33 mouse cellular contexts compared by ENCODE assay signal in the genomic region with DNA sequence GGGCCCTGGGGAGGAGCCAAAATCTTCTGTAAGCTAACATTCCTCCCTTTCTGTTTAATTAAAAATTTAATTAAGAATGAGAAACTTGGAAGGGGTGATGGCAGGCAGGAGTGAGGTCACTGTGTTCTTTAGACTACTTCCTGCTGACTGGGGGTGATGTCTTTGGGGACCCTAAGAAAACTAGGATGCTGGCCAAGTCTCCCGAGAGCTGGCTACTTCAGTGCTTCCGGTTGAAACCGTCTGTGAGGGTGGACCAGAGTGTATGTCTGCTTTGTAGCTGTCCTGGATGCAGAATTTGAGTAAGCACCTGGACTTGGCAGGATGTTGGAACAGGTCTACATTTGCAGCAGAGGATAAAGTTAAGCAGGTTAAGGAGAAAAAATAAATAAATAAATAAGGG. TPM values are rescaled to one million over a fixed set of nuclear protein-coding genes. Genes with fewer than 3 reads are reported as not detected.
DNase-seq lines count a peak whose midpoint lies in the region; ATAC-seq and TF ChIP-seq lines count a peak whose summit lies in the region.
"Had no signal": no experiment of that assay in that cellular context is flagged by ENCODE, and none has a peak within 500 bp of the region (broad histone marks: within the 10 kb centered on the region; RNA-seq: fewer than 3 reads in every experiment).

No protein-coding gene starts in this region.

- no peak overlapping the region for H3K27ac ChIP-seq in heart, embryonic 10.5 days
- H3K27ac ChIP-seq in lung, embryonic 14.5 days (ENCODE audit: low read depth): no peak overlapping the region
- H3K27ac ChIP-seq in limb, embryonic 15.5 days: no peak overlapping the region
- H3K27ac ChIP-seq in hindbrain, postnatal 0 days: no peak overlapping the region
- H3K27ac ChIP-seq: embryonic facial prominence, embryonic 12.5 days; embryonic facial prominence, embryonic 15.5 days; heart, adult 2 months; heart, embryonic 15.5 days; hindbrain, embryonic 14.5 days; intestine, embryonic 15.5 days had no signal

- TF ChIP-seq CTCF in lung, embryonic 14.5 days (IDR thresholded peaks at IDR 0.05; ENCODE audit: low read depth): no peak
- no peak for TF ChIP-seq CTCF in hindbrain, postnatal 0 days (IDR thresholded peaks at IDR 0.05; ENCODE audit: low read depth)

- WGBS in heart, embryonic 10.5 days: 60% methylated on average over 3 of the region's 3 CpGs
- 36% methylated on average over 3 of the region's 3 CpGs for WGBS in lung, embryonic 14.5 days
- WGBS in limb, embryonic 15.5 days: 38% methylated on average over 3 of the region's 3 CpGs
- 38% methylated on average over 3 of the region's 3 CpGs for WGBS in hindbrain, postnatal 0 days

- H3K27me3 ChIP-seq in heart, embryonic 10.5 days (ENCODE audit: insufficient read depth, poor library complexity, severe bottlenecking): 0 out of 2 replicates have a peak, but pooled peaks cover 5% of the 10 kb centered on the region
- no peaks in the 10 kb centered on the region for H3K27me3 ChIP-seq in lung, embryonic 14.5 days (ENCODE audit: insufficient read depth, low read length)
- no peaks in the 10 kb centered on the region for H3K27me3 ChIP-seq in limb, embryonic 15.5 days
- H3K27me3 ChIP-seq in hindbrain, postnatal 0 days (ENCODE audit: insufficient read depth, low read length): no peaks in the 10 kb centered on the region
- H3K27me3 ChIP-seq: CH12.LX; embryonic facial prominence, embryonic 15.5 days; heart, embryonic 15.5 days; intestine, embryonic 15.5 days had no signal

- peak; percentile 66 for DNase-seq in heart, adult 11 months
- no peak for DNase-seq in heart, embryonic 10.5 days (ENCODE audit: low spot score)
- peak; percentile 37 for DNase-seq in lung, embryonic 14.5 days
- DNase-seq in lung, postnatal 25 days (ENCODE audit: low spot score): no peak
- peak; percentile 26 for DNase-seq in Muller cell, postnatal 12 days (ENCODE audit: inconsistent ontology term)
- no peak for DNase-seq in hindbrain, postnatal 0 days (ENCODE audit: low spot score)
- DNase-seq: adrenal gland, adult 8-10 months; adrenal gland, postnatal 25 days; cerebellum, adult 11 months; cerebellum, adult 2 months; cerebellum, adult 9-11 months; cerebellum, postnatal 25 days; gastrocnemius, postnatal 10 days; heart, adult 2 months; heart, postnatal 36 days; kidney, adult 11 months had no signal

- H3K4me2 ChIP-seq in lung, embryonic 14.5 days: no peak overlapping the region
- H3K4me2 ChIP-seq in limb, embryonic 15.5 days: no peak overlapping the region
- H3K4me2 ChIP-seq in hindbrain, postnatal 0 days (ENCODE audit: low read depth, low read length): no peak overlapping the region
- H3K4me2 ChIP-seq: embryonic facial prominence, embryonic 12.5 days; embryonic facial prominence, embryonic 15.5 days; heart, embryonic 12.5 days; heart, embryonic 15.5 days; hindbrain, embryonic 14.5 days; intestine, embryonic 15.5 days had no signal

- no peak for ATAC-seq in lung, embryonic 14.5 days (ENCODE audit: insufficient read depth)
- peak; percentile 67; the same call in 1 of the 2 replicates for ATAC-seq in limb, embryonic 15.5 days (ENCODE audit: insufficient number of reproducible peaks, low FRiP score, low TSS enrichment, low read depth)
- no peak for ATAC-seq in hindbrain, postnatal 0 days
- ATAC-seq: activated CD4-positive, CD25-positive, alpha-beta regulatory T cell, adult 4 months; forebrain, embryonic 16.5 days; intestine, embryonic 15.5 days had no signal

- H3K36me3 ChIP-seq in heart, embryonic 10.5 days: no peaks in the 10 kb centered on the region
- H3K36me3 ChIP-seq in lung, embryonic 14.5 days (ENCODE audit: insufficient read depth): no peaks in the 10 kb centered on the region
- H3K36me3 ChIP-seq in limb, embryonic 15.5 days: no peaks in the 10 kb centered on the region
- H3K36me3 ChIP-seq in hindbrain, postnatal 0 days (ENCODE audit: insufficient read depth, low read length): no peaks in the 10 kb centered on the region
- H3K36me3 ChIP-seq: embryonic facial prominence, embryonic 12.5 days; embryonic facial prominence, embryonic 15.5 days; G1E; heart, embryonic 12.5 days; heart, embryonic 15.5 days; intestine, embryonic 15.5 days had no signal

- no peak overlapping the region for H3K4me3 ChIP-seq in heart, embryonic 10.5 days
- no peak overlapping the region for H3K4me3 ChIP-seq in lung, embryonic 14.5 days (ENCODE audit: low read depth, low read length)
- H3K4me3 ChIP-seq in limb, embryonic 15.5 days: no peak overlapping the region
- no peak overlapping the region for H3K4me3 ChIP-seq in hindbrain, postnatal 0 days (ENCODE audit: low read length)
- H3K4me3 ChIP-seq: embryonic facial prominence, embryonic 12.5 days; embryonic facial prominence, embryonic 15.5 days; heart, adult 2 months; heart, embryonic 12.5 days; heart, embryonic 15.5 days; intestine, embryonic 15.5 days had no signal

- no peaks in the 10 kb centered on the region for H3K4me1 ChIP-seq in heart, embryonic 10.5 days
- no peaks in the 10 kb centered on the region for H3K4me1 ChIP-seq in lung, embryonic 14.5 days (ENCODE audit: insufficient read depth)
- 0 out of 2 replicates have a peak, but pooled peaks cover 3% of the 10 kb centered on the region for H3K4me1 ChIP-seq in limb, embryonic 15.5 days
- H3K4me1 ChIP-seq in hindbrain, postnatal 0 days (ENCODE audit: insufficient read depth, low read length): no peaks in the 10 kb centered on the region
- H3K4me1 ChIP-seq: embryonic facial prominence, embryonic 12.5 days; embryonic facial prominence, embryonic 15.5 days; heart, embryonic 12.5 days; intestine, embryonic 15.5 days had no signal

- H3K9ac ChIP-seq in lung, embryonic 14.5 days: no peak overlapping the region
- no peak overlapping the region for H3K9ac ChIP-seq in limb, embryonic 15.5 days
- no peak overlapping the region for H3K9ac ChIP-seq in hindbrain, postnatal 0 days (replicated peaks; ENCODE audit: low read length)
- H3K9ac ChIP-seq: embryonic facial prominence, embryonic 12.5 days; embryonic facial prominence, embryonic 15.5 days; heart, embryonic 12.5 days; heart, embryonic 15.5 days; hindbrain, embryonic 14.5 days; intestine, embryonic 15.5 days had no signal

- H3K9me3 ChIP-seq in heart, embryonic 10.5 days: no peaks in the 10 kb centered on the region
- no peaks in the 10 kb centered on the region for H3K9me3 ChIP-seq in lung, embryonic 14.5 days (ENCODE audit: low read depth, low read length)
- no peaks in the 10 kb centered on the region for H3K9me3 ChIP-seq in limb, embryonic 15.5 days
- H3K9me3 ChIP-seq in hindbrain, postnatal 0 days (ENCODE audit: low read length): no peaks in the 10 kb centered on the region
- H3K9me3 ChIP-seq: embryonic facial prominence, embryonic 12.5 days; embryonic facial prominence, embryonic 15.5 days; heart, embryonic 12.5 days; heart, embryonic 15.5 days; intestine, embryonic 15.5 days had no signal

RNA-seq across cellular contexts. Expression of gene Slpi, which starts 21.9 kb away (rescaled TPM):
- 0.92 TPM in 1 of 2 replicates, not detected in the other for polyA plus RNA-seq in heart, embryonic 10.5 days (2016; fragmentation: Nextera tagmentation; extraction: Ambion mirVana)
- polyA plus RNA-seq in lung, embryonic 14.5 days (2014; fragmentation: Nextera tagmentation; extraction: Ambion mirVana): 0.73 and 0.86 TPM in 2 replicates
- polyA plus RNA-seq in limb, embryonic 15.5 days (2015; fragmentation: Nextera tagmentation; extraction: Ambion mirVana): 4.3 TPM in 2 replicates
- total RNA-seq in hindbrain, postnatal 0 days (2014; rRNA removed): 4.3 TPM in 1 of 2 replicates, not detected in the other
- polyA plus RNA-seq in hindbrain, postnatal 0 days (2015; fragmentation: Nextera tagmentation; extraction: Ambion mirVana): 0.40 and 0.82 TPM in 2 replicates
- total RNA-seq: G1E had no signal
- polyA plus RNA-seq: forebrain, embryonic 16.5 days; G1E had no signal

RNA-seq across cellular contexts. Expression of gene Svs5, which starts 34.4 kb away (rescaled TPM):
- not detected in 2 replicates for polyA plus RNA-seq in heart, embryonic 10.5 days (2016; fragmentation: Nextera tagmentation; extraction: Ambion mirVana)
- not detected in 2 replicates for polyA plus RNA-seq in lung, embryonic 14.5 days (2014; fragmentation: Nextera tagmentation; extraction: Ambion mirVana)
- polyA plus RNA-seq in limb, embryonic 15.5 days (2015; fragmentation: Nextera tagmentation; extraction: Ambion mirVana): not detected in 2 replicates
- total RNA-seq in hindbrain, postnatal 0 days (2014; rRNA removed): not detected in 2 replicates
- not detected in 2 replicates for polyA plus RNA-seq in hindbrain, postnatal 0 days (2015; fragmentation: Nextera tagmentation; extraction: Ambion mirVana)
- total RNA-seq: CH12.LX; common myeloid progenitor, adult 5-6 weeks; G1E; gastrocnemius, adult 18-20 months; gastrocnemius, postnatal 10 days; gastrocnemius, postnatal 4 days; heart, adult 2 months; heart, postnatal 10 days; heart, postnatal 36 days had no signal
- polyA plus RNA-seq: activated CD4-positive, CD25-positive, alpha-beta regulatory T cell, adult 4 months; embryonic facial prominence, embryonic 12.5 days; embryonic facial prominence, embryonic 15.5 days; forebrain, embryonic 11.5 days; forebrain, embryonic 16.5 days; G1E; heart, adult 2 months; heart, embryonic 12.5 days; heart, embryonic 15.5 days; hindbrain, embryonic 11.5 days; hindbrain, embryonic 14.5 days; intestine, embryonic 15.5 days had no signal

RNA-seq across cellular contexts. Expression of gene Rbpjl, which starts 36.0 kb away (rescaled TPM):
- 0.02 and 0.08 TPM in 2 replicates for polyA plus RNA-seq in heart, embryonic 10.5 days (2016; fragmentation: Nextera tagmentation; extraction: Ambion mirVana)
- 4.9 and 5.1 TPM in 2 replicates for polyA plus RNA-seq in lung, embryonic 14.5 days (2014; fragmentation: Nextera tagmentation; extraction: Ambion mirVana)
- 1.2 and 1.3 TPM in 2 replicates for polyA plus RNA-seq in limb, embryonic 15.5 days (2015; fragmentation: Nextera tagmentation; extraction: Ambion mirVana)
- total RNA-seq in hindbrain, postnatal 0 days (2014; rRNA removed): 0.22 TPM in 1 of 2 replicates, not detected in the other
- polyA plus RNA-seq in hindbrain, postnatal 0 days (2015; fragmentation: Nextera tagmentation; extraction: Ambion mirVana): 0.14 and 0.21 TPM in 2 replicates
- total RNA-seq: adrenal gland, adult 8-10 months; adrenal gland, postnatal 25 days; common myeloid progenitor, adult 5-6 weeks; gastrocnemius, adult 18-20 months; heart, adult 2 months; heart, postnatal 10 days; heart, postnatal 36 days had no signal
- polyA plus RNA-seq: activated CD4-positive, CD25-positive, alpha-beta regulatory T cell, adult 4 months; forebrain, embryonic 11.5 days; G1E; hindbrain, embryonic 11.5 days had no signal

RNA-seq across cellular contexts. Expression of gene Matn4, which starts 38.0 kb away (rescaled TPM):
- 0.76 and 1.2 TPM in 2 replicates for polyA plus RNA-seq in heart, embryonic 10.5 days (2016; fragmentation: Nextera tagmentation; extraction: Ambion mirVana)
- polyA plus RNA-seq in lung, embryonic 14.5 days (2014; fragmentation: Nextera tagmentation; extraction: Ambion mirVana): 5.5 and 6.7 TPM in 2 replicates
- polyA plus RNA-seq in limb, embryonic 15.5 days (2015; fragmentation: Nextera tagmentation; extraction: Ambion mirVana): 108 and 113 TPM in 2 replicates
- 4.9 and 8.2 TPM in 2 replicates for total RNA-seq in hindbrain, postnatal 0 days (2014; rRNA removed)
- polyA plus RNA-seq in hindbrain, postnatal 0 days (2015; fragmentation: Nextera tagmentation; extraction: Ambion mirVana): 4.7 and 5.0 TPM in 2 replicates
- total RNA-seq: CH12.LX; common myeloid progenitor, adult 5-6 weeks had no signal
- polyA plus RNA-seq: forebrain, embryonic 11.5 days; G1E had no signal

RNA-seq across cellular contexts. Expression of gene Svs6, which starts 50.4 kb away (rescaled TPM):
- not detected in 2 replicates for polyA plus RNA-seq in heart, embryonic 10.5 days (2016; fragmentation: Nextera tagmentation; extraction: Ambion mirVana)
- not detected in 2 replicates for polyA plus RNA-seq in lung, embryonic 14.5 days (2014; fragmentation: Nextera tagmentation; extraction: Ambion mirVana)
- not detected in 2 replicates for polyA plus RNA-seq in limb, embryonic 15.5 days (2015; fragmentation: Nextera tagmentation; extraction: Ambion mirVana)
- total RNA-seq in hindbrain, postnatal 0 days (2014; rRNA removed): not detected in 2 replicates
- not detected in 2 replicates for polyA plus RNA-seq in hindbrain, postnatal 0 days (2015; fragmentation: Nextera tagmentation; extraction: Ambion mirVana)
- total RNA-seq: adrenal gland, adult 8-10 months; adrenal gland, postnatal 25 days; CH12.LX; common myeloid progenitor, adult 5-6 weeks; G1E; gastrocnemius, adult 18-20 months; gastrocnemius, postnatal 10 days; gastrocnemius, postnatal 4 days; heart, adult 2 months; heart, postnatal 10 days; heart, postnatal 36 days had no signal
- polyA plus RNA-seq: activated CD4-positive, CD25-positive, alpha-beta regulatory T cell, adult 4 months; cerebellum, adult 2 months; embryonic facial prominence, embryonic 12.5 days; embryonic facial prominence, embryonic 15.5 days; forebrain, embryonic 11.5 days; forebrain, embryonic 16.5 days; G1E; heart, adult 2 months; heart, embryonic 12.5 days; heart, embryonic 15.5 days; hindbrain, embryonic 11.5 days; hindbrain, embryonic 14.5 days; intestine, embryonic 15.5 days had no signal

Comparison
In these comparisons a context has a peak if more than half of its experiments do, and no peak if none do; other contexts are left out.
1. DNase-seq: peak in heart, adult 11 months (single experiment), lung, embryonic 14.5 days (single experiment) and Muller cell, postnatal 12 days (single experiment); none in heart, embryonic 10.5 days (single experiment), lung, postnatal 25 days (single experiment) and hindbrain, postnatal 0 days (single experiment).